Mouse (Mus musculus) kidney, postnatal 0 days (tissue): ENCODE data around the gene Tjp2. TPM values are rescaled to one million over a fixed set of nuclear protein-coding genes. Genes with fewer than 3 reads are reported as not detected.

Experiments used
- ATAC-seq: fragments of 200-750 bp; cut with Nextera tagmentation; replicated peaks from 2 replicates; pipeline ENCODE4 v1.8.0; 2017; ENCODE audit warnings: low read depth, moderate number of reproducible peaks, moderate TSS enrichment, moderate library complexity; ENCODE audit not compliant: low FRiP score
- DNase-seq: peaks from one replicate; pipeline ENCODE4 v3.0.0-alpha.2; 2016; ENCODE audit warnings: low spot score
- H3K27ac ChIP-seq: fragments of 300-500 bp; sonication (generic); 2 replicates; pipeline ENCODE4 v1.5.1; 2014; ENCODE audit warnings: mild to moderate bottlenecking
- H3K27me3 ChIP-seq: fragments of 300-500 bp; sonication (generic); 2 replicates; pipeline ENCODE4 v1.6.1; 2014; ENCODE audit warnings: low read length, mixed read lengths; ENCODE audit not compliant: insufficient read depth
- H3K36me3 ChIP-seq: fragments of 300-500 bp; sonication (generic); 2 replicates; pipeline ENCODE4 v1.6.1; 2014; ENCODE audit warnings: low read length, mixed read lengths; ENCODE audit not compliant: insufficient read depth
- H3K4me1 ChIP-seq: fragments of 300-500 bp; sonication (generic); replicated peaks from 2 replicates; pipeline ENCODE4 v1.6.1; 2014; ENCODE audit warnings: antibody characterized with exemption, low read length, mixed read lengths; ENCODE audit not compliant: insufficient read depth
- H3K4me2 ChIP-seq: fragments of 300-500 bp; sonication (generic); 2 replicates; pipeline ENCODE4 v1.6.1; 2014; ENCODE audit warnings: mild to moderate bottlenecking, low read length, moderate library complexity, mixed read lengths
- H3K4me3 ChIP-seq: fragments of 300-500 bp; sonication (generic); replicated peaks from 2 replicates; pipeline ENCODE4 v1.5.1; 2014; ENCODE audit warnings: low read depth, low read length
- H3K9ac ChIP-seq: fragments of 300-500 bp; sonication (generic); 2 replicates; pipeline ENCODE4 v1.6.1; 2014; ENCODE audit warnings: low read depth, low read length
- H3K9me3 ChIP-seq: fragments of 300-500 bp; sonication (generic); replicated peaks from 2 replicates; pipeline ENCODE4 v1.6.1; 2016; ENCODE audit warnings: low read length, inconsistent platforms, mixed read lengths
- CTCF ChIP-seq: IDR thresholded peaks from 2 replicates; pipeline ENCODE4 v1.5.1; 2016; ENCODE audit warnings: antibody characterized with exemption, low read depth, mild to moderate bottlenecking, moderate library complexity
- WGBS: fragments of 180-500 bp; shearing (Covaris S2); extraction: QIAGEN DNeasy Blood & Tissue Kit; methylation state at CpG from one replicate; pipeline ENCODE4 v1.1.7; 2014; 5-methylcytosine and 5-hydroxymethylcytosine counted together
- polyA plus RNA-seq: library from polyadenylated mRNA; unstranded; fragments of >200 nt; fragmentation: Nextera tagmentation; extraction: Ambion mirVana; gene quantifications from 2 replicates; pipeline ENCODE4 v1.2.1, GENCODE M21; 2015

The Tjp2 gene
- polyA plus RNA-seq, 1 experiment from 2014 or later: 24.9 TPM

DNA sequence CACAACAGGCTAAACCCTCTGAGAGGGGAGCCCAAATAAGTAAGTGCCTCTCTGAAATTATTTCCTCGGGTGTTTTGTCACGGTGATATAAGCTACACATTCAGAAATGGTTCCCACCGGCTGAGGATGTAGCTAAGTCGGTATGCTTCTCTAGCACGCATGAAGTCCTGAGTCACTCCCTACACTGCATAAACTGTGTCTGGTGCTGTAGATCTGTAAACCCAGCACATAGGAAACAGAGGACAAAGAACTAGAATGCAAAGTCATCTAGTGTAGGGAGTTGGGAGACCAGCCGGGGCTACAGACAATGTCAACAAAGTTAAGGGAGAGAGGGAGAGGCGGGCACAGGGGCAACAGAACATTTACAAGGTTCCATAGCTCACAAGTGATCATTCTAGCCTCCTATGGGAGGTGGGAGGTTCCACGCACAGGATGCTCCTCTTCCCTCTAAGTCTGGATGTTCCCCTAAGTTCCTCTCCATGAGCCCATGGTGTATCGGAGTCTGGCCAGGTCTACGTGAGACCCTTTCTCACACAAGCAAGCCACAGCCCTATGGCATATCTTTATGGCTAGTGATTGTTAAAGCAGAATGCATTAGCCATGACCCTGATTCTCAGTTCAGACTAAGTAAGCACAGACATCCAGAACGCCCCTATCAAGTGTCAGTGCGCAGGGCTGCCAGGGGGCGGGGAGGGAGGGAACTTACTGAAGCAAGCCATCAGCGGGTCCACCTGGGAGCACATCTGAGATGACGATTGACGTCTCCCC is 90.5 kb downstream of the Tjp2 start:
- Histone ChIP-seq H3K27ac (no peak overlapping the region), H3K27me3 (no peaks in the 10 kb centered on the region), H3K4me1 (no peaks in the 10 kb centered on the region; the same call in 1 of the 2 replicates), H3K9me3 (0 out of 2 replicates have a peak, but pooled peaks cover 3% of the 10 kb centered on the region), H3K4me2 (peak overlapping the region; percentile 50), H3K36me3 (peaks cover 26% of the 10 kb centered on the region), H3K9ac (peak overlapping the region; percentile 0; the same call in 1 of the 2 replicates), H3K4me3 (peak overlapping the region; percentile 28)
- 45% methylated on average over 16 of the region's 16 CpGs for WGBS
- peak; percentile 63 for DNase-seq
- TF ChIP-seq CTCF: no peak
- peak; percentile 69 for ATAC-seq

DNA sequence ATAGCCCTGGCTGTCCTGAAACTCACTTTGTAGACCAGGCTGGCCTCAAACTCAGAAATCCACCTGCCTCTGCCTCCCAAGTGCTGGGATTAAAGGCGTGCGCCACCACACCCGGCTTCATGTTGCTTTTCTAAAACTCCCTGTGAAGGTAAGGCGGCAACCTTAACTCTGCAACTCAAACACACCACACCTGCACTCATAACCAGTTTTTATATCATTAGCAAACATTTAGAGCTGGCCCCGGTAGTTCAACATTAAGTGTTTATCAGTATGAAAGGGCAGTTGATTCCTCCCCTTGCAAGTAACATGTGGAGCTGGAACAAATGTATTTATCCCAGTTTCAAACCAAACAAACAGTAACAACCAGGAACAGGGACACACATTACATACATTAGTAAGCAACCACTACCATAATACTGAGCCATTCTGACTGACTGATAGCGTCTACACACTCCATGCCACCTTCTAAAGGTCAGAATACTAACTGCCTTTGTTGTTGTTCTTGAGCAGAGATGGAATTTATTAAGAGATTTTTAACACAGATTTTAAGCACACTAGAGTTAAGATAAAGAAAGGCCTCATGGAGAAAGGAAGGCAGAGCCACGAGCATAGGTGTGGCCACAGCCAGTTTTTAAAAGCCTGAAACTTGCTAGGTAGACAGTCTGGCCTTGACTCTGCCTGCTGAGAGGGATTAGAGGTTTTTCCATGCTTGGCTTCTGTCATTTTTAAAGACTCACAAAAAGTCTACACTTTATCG is 101.1 kb downstream of the Tjp2 start:
- Histone ChIP-seq H3K27ac (no peak overlapping the region), H3K9me3 (no peaks in the 10 kb centered on the region), H3K4me1 (no peaks in the 10 kb centered on the region), H3K9ac (no peak overlapping the region), H3K36me3 (0 out of 2 replicates have a peak, but pooled peaks cover 17% of the 10 kb centered on the region), H3K4me3 (no peak overlapping the region), H3K27me3 (no peaks in the 10 kb centered on the region), H3K4me2 (no peak overlapping the region)
- ATAC-seq (no peak), DNase-seq (no peak)
- no peak for TF ChIP-seq CTCF
- 94% methylated on average over 8 of the region's 8 CpGs for WGBS

DNA sequence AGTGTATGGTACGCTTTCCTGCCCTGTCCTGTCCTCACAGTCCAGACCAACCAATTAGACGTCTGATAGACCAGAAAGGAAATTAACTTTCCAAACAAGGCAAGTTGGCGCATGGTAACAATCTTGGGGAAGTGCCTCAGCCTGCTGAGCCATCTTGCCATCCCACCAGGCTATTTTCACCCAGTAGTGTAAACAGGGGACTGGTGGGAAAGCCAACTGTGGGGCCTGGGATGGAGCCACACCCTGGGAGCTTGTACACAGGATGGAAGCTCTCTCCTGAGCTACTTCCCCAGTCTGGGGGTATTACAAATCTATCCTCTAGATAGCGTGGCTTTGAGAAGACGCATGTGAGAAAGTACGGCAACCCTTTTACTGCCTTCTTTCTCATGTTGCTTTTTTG is 101.7 kb downstream of the Tjp2 start:
- 91% methylated on average over 6 of the region's 6 CpGs for WGBS
- Histone ChIP-seq H3K9ac (no peak overlapping the region), H3K36me3 (0 out of 2 replicates have a peak, but pooled peaks cover 13% of the 10 kb centered on the region), H3K4me3 (no peak overlapping the region), H3K4me1 (no peaks in the 10 kb centered on the region), H3K27ac (no peak overlapping the region), H3K9me3 (no peaks in the 10 kb centered on the region), H3K4me2 (no peak overlapping the region), H3K27me3 (no peaks in the 10 kb centered on the region)
- no peak for DNase-seq
- no peak for ATAC-seq
- no peak for TF ChIP-seq CTCF

DNA sequence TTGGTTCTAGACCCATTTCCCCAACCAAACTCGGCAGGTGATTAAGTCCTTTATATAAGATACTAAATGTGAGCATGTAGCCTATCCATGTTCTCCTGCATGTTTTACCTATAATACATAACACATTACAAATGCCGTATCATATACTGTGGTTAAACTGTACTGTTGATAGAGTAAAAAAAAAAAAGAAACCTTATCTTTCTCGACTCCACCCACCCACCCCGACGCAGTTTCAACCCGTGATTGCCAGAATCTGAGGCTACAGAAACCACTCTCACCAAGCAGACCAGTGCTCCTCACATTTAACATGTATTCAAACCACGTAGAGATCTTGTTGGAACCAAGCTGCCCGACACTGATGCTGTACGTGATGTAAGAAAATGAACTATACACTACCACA is 102.2 kb downstream of the Tjp2 start:
- Histone ChIP-seq H3K9me3 (no peaks in the 10 kb centered on the region), H3K4me1 (no peaks in the 10 kb centered on the region), H3K9ac (no peak overlapping the region), H3K4me2 (no peak overlapping the region), H3K27me3 (no peaks in the 10 kb centered on the region), H3K27ac (no peak overlapping the region), H3K36me3 (0 out of 2 replicates have a peak, but pooled peaks cover 13% of the 10 kb centered on the region), H3K4me3 (no peak overlapping the region)
- DNase-seq (no peak), ATAC-seq (no peak)
- 92% methylated on average over 9 of the region's 9 CpGs for WGBS
- TF ChIP-seq CTCF: no peak

DNA sequence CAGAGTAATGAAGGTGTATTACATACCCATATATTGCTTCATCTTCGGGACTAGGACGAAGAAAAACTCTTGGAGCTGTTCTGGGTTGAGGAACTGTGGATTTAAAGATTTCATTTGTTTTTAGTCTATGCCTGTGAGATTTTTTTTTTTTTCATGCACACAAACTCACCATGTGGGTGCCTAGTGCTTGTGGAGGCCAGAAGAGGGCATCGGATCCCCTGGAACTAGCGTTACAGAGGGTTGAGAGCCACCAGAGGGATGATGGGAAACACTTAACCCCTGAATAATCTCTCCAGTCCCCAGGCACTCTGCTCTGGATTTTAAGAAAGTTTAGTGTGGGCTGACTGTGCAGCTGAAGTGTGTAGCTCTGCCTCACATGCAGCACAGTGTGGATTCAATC is 104.0 kb downstream of the Tjp2 start:
- DNase-seq (no peak), ATAC-seq (no peak)
- 81% methylated on average over 4 of the region's 4 CpGs for WGBS
- peak; percentile 35; the same call in 1 of the 2 replicates for TF ChIP-seq CTCF
- H3K9me3 ChIP-seq: no peaks in the 10 kb centered on the region
- H3K27ac ChIP-seq: no peak overlapping the region
- no peak overlapping the region for H3K9ac ChIP-seq
- no peak overlapping the region for H3K4me3 ChIP-seq
- no peak overlapping the region for H3K4me2 ChIP-seq
- H3K36me3 ChIP-seq: peaks cover 18% of the 10 kb centered on the region; the same call in 1 of the 2 replicates
- no peaks in the 10 kb centered on the region for H3K27me3 ChIP-seq
- no peaks in the 10 kb centered on the region for H3K4me1 ChIP-seq

DNA sequence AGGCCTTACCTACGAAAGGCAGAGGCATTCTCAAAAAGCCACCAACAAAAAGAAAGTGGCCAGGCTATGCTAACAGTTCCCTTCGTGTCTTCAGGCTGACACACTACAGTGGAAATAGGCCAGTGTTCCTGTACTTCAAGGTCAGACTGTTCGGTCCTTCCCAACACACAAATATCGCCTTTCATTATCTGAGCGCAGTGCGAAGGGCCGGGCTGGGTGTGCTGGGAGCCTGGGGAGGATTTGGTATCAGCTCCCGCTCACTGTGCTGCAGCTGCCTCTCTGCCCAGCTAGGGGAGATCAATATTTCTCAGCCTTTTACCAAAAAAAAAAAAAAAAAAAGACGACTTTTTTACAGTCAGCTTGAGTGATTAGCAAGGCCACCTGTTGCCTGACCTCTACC is 106.1 kb downstream of the Tjp2 start:
- peaks cover 21% of the 10 kb centered on the region; the same call in 1 of the 2 replicates for H3K36me3 ChIP-seq
- no peak overlapping the region for H3K4me3 ChIP-seq
- 58% methylated on average over 9 of the region's 9 CpGs for WGBS
- H3K9ac ChIP-seq: no peak overlapping the region
- DNase-seq (no peak), ATAC-seq (no peak)
- H3K27ac ChIP-seq: no peak overlapping the region
- no peaks in the 10 kb centered on the region for H3K27me3 ChIP-seq
- no peak overlapping the region for H3K4me2 ChIP-seq
- H3K9me3 ChIP-seq: no peaks in the 10 kb centered on the region
- no peak for TF ChIP-seq CTCF
- no peaks in the 10 kb centered on the region for H3K4me1 ChIP-seq
